Mouse (Mus musculus) embryonic facial prominence, embryonic 11.5 days (tissue): ENCODE measurements around the gene Aldh2. TPM values are rescaled to one million over a fixed set of nuclear protein-coding genes. Genes with fewer than 3 reads are reported as not detected.
A peak's percentile ranks its signal among the peaks of the same experiment; 100 is the strongest.

Experiments
- ATAC-seq: fragments of 200-750 bp; cut with Nextera tagmentation; replicated peaks from 2 replicates; pipeline ENCODE4 v1.8.0; 2017; ENCODE audit warnings: low read depth; ENCODE audit not compliant: insufficient number of reproducible peaks, low FRiP score, low TSS enrichment
- DNase-seq: peaks from one replicate; pipeline ENCODE4 v3.0.0-alpha.2; 2015; ENCODE audit warnings: low spot score
- H3K27ac ChIP-seq: fragments of 300-500 bp; sonication (generic); replicated peaks from 2 replicates; pipeline ENCODE4 v1.5.1; 2014; ENCODE audit warnings: mild to moderate bottlenecking, low read depth, low read length, control low read depth
- H3K27me3 ChIP-seq: fragments of 300-500 bp; sonication (generic); 2 replicates; pipeline ENCODE4 v1.6.1; 2014; ENCODE audit warnings: mild to moderate bottlenecking, low read length, moderate library complexity, mixed read lengths; ENCODE audit not compliant: control insufficient read depth, insufficient read depth
- H3K36me3 ChIP-seq: fragments of 300-500 bp; sonication (generic); replicated peaks from 2 replicates; pipeline ENCODE4 v1.6.1; 2014; ENCODE audit warnings: low read depth, mild to moderate bottlenecking, low read length, moderate library complexity, mixed read lengths; ENCODE audit not compliant: control insufficient read depth, insufficient read depth
- H3K4me1 ChIP-seq: fragments of 300-500 bp; sonication (generic); 2 replicates; pipeline ENCODE4 v1.6.1; 2014; ENCODE audit warnings: low read length, mixed read lengths; ENCODE audit not compliant: control insufficient read depth, insufficient read depth
- H3K4me2 ChIP-seq: fragments of 300-500 bp; sonication (generic); 2 replicates; pipeline ENCODE4 v1.6.1; 2014; ENCODE audit warnings: low read depth, mild to moderate bottlenecking, control low read depth, low read length, moderate library complexity
- H3K4me3 ChIP-seq: fragments of 300-500 bp; sonication (generic); 2 replicates; pipeline ENCODE4 v1.5.1; 2014; ENCODE audit warnings: low read depth, low read length, control low read depth
- H3K9ac ChIP-seq: fragments of 300-500 bp; sonication (generic); replicated peaks from 2 replicates; pipeline ENCODE4 v1.6.1; 2014; ENCODE audit warnings: mild to moderate bottlenecking, control low read depth, low read length
- H3K9me3 ChIP-seq: fragments of 300-500 bp; sonication (generic); replicated peaks from 2 replicates; pipeline ENCODE4 v1.6.1; 2016; ENCODE audit warnings: mild to moderate bottlenecking, low read length, inconsistent platforms, mixed read lengths; ENCODE audit not compliant: control insufficient read depth
- WGBS: fragments of 180-500 bp; shearing (Covaris S2); extraction: QIAGEN DNeasy Blood & Tissue Kit; methylation state at CpG from one replicate; pipeline ENCODE4 v1.1.7; 2014; 5-methylcytosine and 5-hydroxymethylcytosine counted together
- polyA plus RNA-seq: library from polyadenylated mRNA; unstranded; fragments of >200 nt; fragmentation: Nextera tagmentation; extraction: Ambion mirVana; gene quantifications from 2 replicates; pipeline ENCODE4 v1.2.1, GENCODE M21; 2014

Gene Aldh2
- polyA plus RNA-seq, 1 experiment from 2014 or later, result 84.4 TPM

DNA sequence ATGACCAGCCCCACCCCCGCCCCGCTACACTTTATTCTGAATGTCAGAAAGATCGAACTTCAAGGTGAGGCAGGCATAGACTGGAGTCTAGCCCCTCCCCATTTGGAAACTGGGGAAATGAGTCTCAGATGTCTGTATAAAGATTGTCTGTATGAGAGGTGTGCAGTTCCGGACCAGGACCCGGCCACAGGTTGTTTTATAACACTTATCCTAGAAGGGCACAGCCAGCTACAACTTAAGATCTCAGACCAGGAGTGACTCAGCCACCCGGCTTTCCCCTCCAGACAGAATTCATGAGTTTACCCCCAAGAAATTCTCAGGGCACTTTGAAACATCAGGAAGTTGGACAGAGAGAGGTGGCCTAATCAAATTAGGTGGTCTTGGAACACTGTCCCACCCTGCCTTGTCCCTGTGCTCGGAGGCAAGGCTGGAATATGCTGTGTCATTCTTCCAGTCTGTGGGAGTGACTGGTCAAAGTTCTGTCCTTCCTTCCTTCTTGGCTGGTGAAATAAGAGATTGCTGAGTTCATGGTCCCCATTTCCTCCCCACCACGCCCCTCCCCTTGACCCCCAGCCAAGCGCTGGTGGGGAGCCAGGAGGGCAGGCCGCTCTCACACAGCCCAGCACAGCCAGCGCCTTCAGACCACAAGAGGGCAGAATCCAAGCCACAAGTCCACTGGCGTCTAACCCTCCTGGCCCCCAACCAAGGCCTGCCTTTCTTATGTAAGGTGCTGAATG is 9.7 kb downstream of the Aldh2 start:
- no peak overlapping the region for H3K4me3 ChIP-seq
- H3K27ac ChIP-seq, result no peak overlapping the region
- ATAC-seq (no peak), DNase-seq (peak; percentile 26)
- H3K9me3 ChIP-seq, result no peaks in the 10 kb centered on the region
- no peak overlapping the region for H3K9ac ChIP-seq
- no peaks in the 10 kb centered on the region; the same call in 1 of the 2 replicates for H3K4me1 ChIP-seq
- H3K36me3 ChIP-seq, result no peaks in the 10 kb centered on the region; the same call in 1 of the 2 replicates
- H3K4me2 ChIP-seq, result no peak overlapping the region
- H3K27me3 ChIP-seq, result no peaks in the 10 kb centered on the region
- 53% methylated on average over 12 of the region's 12 CpGs for WGBS

DNA sequence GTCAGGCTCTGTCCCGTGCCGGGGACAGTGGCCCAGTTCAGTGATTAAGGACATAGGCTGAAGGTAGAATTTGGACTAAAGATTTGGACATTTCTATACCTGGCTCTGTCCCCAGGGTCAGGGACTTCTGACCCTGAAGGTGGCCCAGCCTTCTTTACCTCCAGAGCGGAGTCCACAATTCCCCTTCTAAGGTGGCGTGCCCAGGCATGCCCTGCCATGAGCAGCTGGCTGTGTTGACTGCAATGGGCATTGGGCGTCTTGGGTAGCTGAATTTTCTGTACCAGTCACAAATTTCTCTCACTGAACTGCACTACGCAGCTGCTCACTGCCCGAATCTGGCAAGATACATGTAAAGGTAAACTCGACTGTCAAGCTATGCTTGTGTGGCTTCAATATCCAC is 11.7 kb downstream of the Aldh2 start:
- 94% methylated on average over 8 of the region's 8 CpGs for WGBS
- no peaks in the 10 kb centered on the region; the same call in 1 of the 2 replicates for H3K36me3 ChIP-seq
- ATAC-seq (no peak), DNase-seq (no peak)
- H3K27ac ChIP-seq, result no peak overlapping the region
- H3K9me3 ChIP-seq, result no peaks in the 10 kb centered on the region
- H3K4me3 ChIP-seq, result no peak overlapping the region
- H3K4me2 ChIP-seq, result no peak overlapping the region
- H3K9ac ChIP-seq, result no peak overlapping the region
- no peaks in the 10 kb centered on the region for H3K27me3 ChIP-seq
- H3K4me1 ChIP-seq, result no peaks in the 10 kb centered on the region; the same call in 1 of the 2 replicates

DNA sequence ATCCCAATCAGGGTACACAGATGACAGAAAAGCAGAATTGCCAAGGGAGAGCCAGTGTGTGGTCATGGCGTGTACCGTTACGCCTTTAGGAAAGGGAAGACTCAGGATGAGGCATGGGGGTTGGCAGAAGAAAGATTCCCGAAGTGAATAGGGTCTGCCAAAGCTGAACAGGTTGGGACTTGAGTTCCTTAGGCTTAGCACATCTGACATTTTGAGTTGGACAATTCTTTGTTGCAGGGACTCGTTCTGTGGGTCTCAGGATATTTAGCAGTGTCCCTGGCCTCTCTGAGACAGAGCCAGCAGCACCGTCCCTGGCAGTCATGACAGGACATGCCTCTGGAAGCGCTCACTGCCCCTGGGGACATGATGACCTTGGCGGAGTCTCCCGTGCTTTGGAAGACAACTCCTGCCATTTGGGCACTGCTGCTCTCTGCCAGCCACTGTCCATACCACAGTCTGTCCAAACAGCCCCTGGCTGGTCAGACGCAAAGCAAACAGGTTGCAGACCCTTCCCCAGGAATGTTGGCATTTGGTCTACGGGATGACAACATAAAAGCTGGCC is 16.6 kb downstream of the Aldh2 start:
- Histone ChIP-seq H3K9me3 (no peaks in the 10 kb centered on the region), H3K27me3 (no peaks in the 10 kb centered on the region), H3K36me3 (peaks cover 2% of the 10 kb centered on the region; the same call in 1 of the 2 replicates), H3K4me1 (no peaks in the 10 kb centered on the region), H3K27ac (no peak overlapping the region), H3K9ac (no peak overlapping the region), H3K4me3 (no peak overlapping the region), H3K4me2 (no peak overlapping the region)
- ATAC-seq (no peak), DNase-seq (no peak)
- 86% methylated on average over 11 of the region's 11 CpGs for WGBS

DNA sequence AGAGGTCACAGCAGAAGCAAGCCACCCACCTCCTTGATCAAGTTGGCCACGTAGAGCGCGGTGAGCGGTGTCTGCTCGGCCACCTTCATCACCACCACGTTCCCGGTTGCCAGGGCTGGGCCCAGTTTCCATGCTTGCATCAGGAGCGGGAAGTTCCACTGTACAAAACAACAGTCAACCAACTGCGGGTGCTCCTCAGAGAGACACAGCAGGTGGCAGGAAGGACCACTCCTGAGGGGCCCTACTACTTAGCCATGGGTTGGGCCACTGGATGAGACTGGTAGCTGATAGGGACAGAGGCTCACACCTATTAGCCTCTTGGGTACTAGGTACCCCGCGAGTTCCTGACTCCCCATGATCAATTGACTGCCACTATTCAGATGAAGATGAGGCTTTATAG is 17.8 kb downstream of the Aldh2 start:
- no peaks in the 10 kb centered on the region for H3K9me3 ChIP-seq
- no peak overlapping the region for H3K9ac ChIP-seq
- H3K4me2 ChIP-seq, result no peak overlapping the region
- no peaks in the 10 kb centered on the region for H3K4me1 ChIP-seq
- H3K27me3 ChIP-seq, result no peaks in the 10 kb centered on the region
- no peak overlapping the region for H3K27ac ChIP-seq
- 97% methylated on average over 11 of the region's 11 CpGs for WGBS
- DNase-seq (no peak), ATAC-seq (no peak)
- H3K36me3 ChIP-seq, result peaks cover 2% of the 10 kb centered on the region; the same call in 1 of the 2 replicates
- no peak overlapping the region for H3K4me3 ChIP-seq

DNA sequence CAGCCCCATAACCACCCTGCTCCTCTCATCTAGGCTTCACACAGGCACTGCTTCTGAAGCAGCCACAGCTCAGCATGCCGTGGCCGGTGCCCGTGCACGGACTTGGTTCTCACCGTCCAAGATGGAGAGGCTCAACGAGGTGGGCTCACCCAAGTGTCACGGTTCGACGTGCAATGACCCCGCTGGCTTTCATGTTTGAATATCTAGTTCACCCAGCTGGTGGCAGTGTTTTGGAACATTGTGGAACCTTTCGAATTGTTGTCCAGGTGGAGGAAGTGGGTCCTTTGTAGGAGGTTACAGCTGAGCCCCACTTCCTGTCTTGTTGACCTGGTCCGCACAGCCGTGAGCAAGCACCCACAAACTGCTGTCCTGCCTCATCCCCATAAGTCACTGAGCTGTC is 19.5 kb downstream of the Aldh2 start:
- Histone ChIP-seq H3K9me3 (no peaks in the 10 kb centered on the region), H3K9ac (no peak overlapping the region), H3K36me3 (peaks cover 2% of the 10 kb centered on the region; the same call in 1 of the 2 replicates), H3K4me1 (no peaks in the 10 kb centered on the region), H3K27ac (no peak overlapping the region), H3K4me3 (no peak overlapping the region), H3K4me2 (no peak overlapping the region), H3K27me3 (no peaks in the 10 kb centered on the region)
- no peak for DNase-seq
- WGBS, result 91% methylated on average over 13 of the region's 13 CpGs
- no peak for ATAC-seq

DNA sequence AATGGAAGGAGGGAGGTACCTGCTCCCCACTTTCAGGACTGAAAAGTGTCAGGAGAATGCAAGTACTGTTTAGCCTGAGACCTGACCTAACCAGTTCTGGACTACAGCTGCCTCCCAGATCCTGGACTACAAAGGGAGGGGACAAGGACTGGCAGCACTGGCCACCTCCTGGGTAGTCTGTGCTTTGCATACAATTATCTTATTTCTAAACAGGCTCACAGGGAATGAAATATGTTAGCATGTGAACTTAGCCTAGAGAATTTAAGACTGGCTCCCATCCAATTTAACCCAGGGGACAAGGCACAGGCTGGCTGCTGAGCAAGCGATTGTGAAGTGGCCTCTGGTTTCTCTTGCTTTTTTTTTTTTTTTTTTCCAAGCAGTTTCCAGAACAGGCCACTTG is 22.8 kb downstream of the Aldh2 start:
- Histone ChIP-seq H3K36me3 (peaks cover 2% of the 10 kb centered on the region; the same call in 1 of the 2 replicates), H3K4me2 (no peak overlapping the region), H3K9ac (no peak overlapping the region), H3K4me3 (no peak overlapping the region), H3K9me3 (no peaks in the 10 kb centered on the region), H3K4me1 (no peaks in the 10 kb centered on the region), H3K27me3 (no peaks in the 10 kb centered on the region), H3K27ac (no peak overlapping the region)
- 88% methylated on average over 1 of the region's 1 CpGs for WGBS
- DNase-seq, result no peak
- ATAC-seq, result no peak

DNA sequence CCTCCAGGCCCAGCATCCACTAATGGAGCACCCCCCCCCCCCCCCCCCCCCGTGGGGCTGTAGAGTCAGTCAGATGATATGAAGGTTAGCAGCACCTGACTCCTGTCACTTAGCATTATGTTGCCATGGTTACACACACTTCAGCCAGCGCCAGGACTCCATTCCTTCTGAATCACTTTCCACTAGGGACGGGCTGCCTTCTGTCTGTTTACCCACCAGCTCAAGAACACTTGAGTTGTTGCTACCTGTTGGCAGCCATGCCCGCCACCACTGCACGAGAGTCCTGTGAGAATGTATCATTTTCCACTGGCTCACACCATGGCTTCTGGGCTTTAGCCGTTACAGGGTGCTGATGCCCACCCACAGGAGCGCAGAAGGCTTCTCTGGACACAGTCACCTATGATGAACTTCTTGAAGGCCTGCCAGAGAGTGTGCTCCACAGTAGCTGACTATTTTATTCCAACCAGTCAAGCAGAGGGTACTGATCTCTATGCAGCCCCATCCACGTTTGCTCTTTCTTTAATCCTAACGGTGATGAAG is 23.7 kb downstream of the Aldh2 start:
- Histone ChIP-seq H3K27me3 (no peaks in the 10 kb centered on the region), H3K9ac (no peak overlapping the region), H3K4me3 (no peak overlapping the region), H3K4me2 (no peak overlapping the region), H3K4me1 (no peaks in the 10 kb centered on the region), H3K9me3 (no peaks in the 10 kb centered on the region), H3K27ac (no peak overlapping the region), H3K36me3 (peaks cover 2% of the 10 kb centered on the region; the same call in 1 of the 2 replicates)
- 82% methylated on average over 8 of the region's 9 CpGs for WGBS
- DNase-seq (no peak), ATAC-seq (no peak)

DNA sequence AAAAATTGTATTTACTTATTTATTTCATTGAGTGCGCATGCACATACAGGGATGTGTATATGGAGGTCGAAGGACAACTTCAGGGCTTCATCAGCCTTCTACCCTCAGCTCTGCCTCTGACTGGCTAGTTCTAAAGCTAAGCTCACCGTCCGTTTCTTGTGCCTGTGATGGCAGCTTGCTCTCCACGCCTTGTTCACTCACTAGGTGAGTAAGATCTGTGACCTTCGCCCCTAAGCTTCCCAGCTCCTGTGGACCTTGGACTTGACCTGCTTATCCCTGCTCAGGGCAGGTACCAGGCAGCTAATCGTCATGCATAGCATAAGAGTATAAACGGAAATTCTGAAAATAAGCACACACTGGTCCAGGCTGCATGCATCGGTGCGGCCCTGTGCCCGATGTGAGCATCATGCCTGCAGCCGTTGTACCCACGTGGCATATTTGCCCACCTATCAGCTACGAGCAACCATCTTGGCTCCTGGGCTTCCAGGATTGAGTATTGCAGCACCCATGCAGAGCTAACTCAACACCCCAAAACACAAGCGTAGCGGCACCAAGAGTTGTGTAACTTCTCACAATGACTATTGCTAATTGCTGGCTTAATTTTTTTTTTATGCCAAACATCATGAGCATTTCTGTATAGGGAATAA is 27.5 kb downstream of the Aldh2 start:
- H3K4me2 ChIP-seq, result no peak overlapping the region
- no peaks in the 10 kb centered on the region for H3K36me3 ChIP-seq
- H3K27ac ChIP-seq, result no peak overlapping the region
- no peaks in the 10 kb centered on the region for H3K9me3 ChIP-seq
- no peaks in the 10 kb centered on the region for H3K4me1 ChIP-seq
- no peak for ATAC-seq
- H3K9ac ChIP-seq, result no peak overlapping the region
- WGBS, result 88% methylated on average over 16 of the region's 16 CpGs
- H3K27me3 ChIP-seq, result no peaks in the 10 kb centered on the region
- H3K4me3 ChIP-seq, result no peak overlapping the region
- no peak for DNase-seq
